8 mouse cellular contexts compared by ENCODE assay signal in genomic region chr2:166711681-166712132, GRCm38 (mm10). TPM values are rescaled to one million over a fixed set of nuclear protein-coding genes. Genes with fewer than 3 reads are reported as not detected.
DNase-seq lines count a peak whose midpoint lies in the region; ATAC-seq and TF ChIP-seq lines count a peak whose summit lies in the region.

No protein-coding gene starts in this region.

- H3K4me3 ChIP-seq in erythroblast, embryonic 14.5 days (replicated peaks): peak overlapping the region; percentile 96
- H3K4me3 ChIP-seq in forebrain, postnatal 0 days (ENCODE audit: low read depth, low read length): peak overlapping the region; percentile 71
- peak overlapping the region; percentile 97 for H3K4me3 ChIP-seq in liver, embryonic 15.5 days (replicated peaks)
- peak overlapping the region; percentile 77 for H3K4me3 ChIP-seq in stomach, embryonic 16.5 days (replicated peaks; ENCODE audit: low read length)

- 17% methylated on average over 7 of the region's 7 CpGs for WGBS in forebrain, postnatal 0 days
- WGBS in liver, embryonic 15.5 days (ENCODE audit: insufficient replicate concordance): 30% methylated on average over 7 of the region's 7 CpGs
- 38% methylated on average over 7 of the region's 7 CpGs for WGBS in stomach, embryonic 16.5 days

- H3K9ac ChIP-seq in forebrain, postnatal 0 days: no peak overlapping the region
- H3K9ac ChIP-seq in liver, embryonic 15.5 days: peak overlapping the region; percentile 95
- peak overlapping the region; percentile 54; the same call in 1 of the 2 replicates for H3K9ac ChIP-seq in stomach, embryonic 16.5 days (ENCODE audit: low read length)

- no peaks in the 10 kb centered on the region for H3K9me3 ChIP-seq in erythroblast, embryonic 14.5 days (ENCODE audit: control insufficient read depth, low read length)
- no peaks in the 10 kb centered on the region for H3K9me3 ChIP-seq in forebrain, postnatal 0 days (ENCODE audit: low read length)
- no peaks in the 10 kb centered on the region for H3K9me3 ChIP-seq in liver, embryonic 15.5 days (replicated peaks)
- H3K9me3 ChIP-seq in stomach, embryonic 16.5 days (replicated peaks; ENCODE audit: control insufficient read depth, low read length): no peaks in the 10 kb centered on the region

- peaks cover 17% of the 10 kb centered on the region for H3K27me3 ChIP-seq in erythroblast, embryonic 14.5 days (ENCODE audit: control insufficient read depth)
- H3K27me3 ChIP-seq in forebrain, postnatal 0 days (ENCODE audit: insufficient read depth, low read length): no peaks in the 10 kb centered on the region
- H3K27me3 ChIP-seq in liver, embryonic 15.5 days: peaks cover 13% of the 10 kb centered on the region
- H3K27me3 ChIP-seq in stomach, embryonic 16.5 days (ENCODE audit: control insufficient read depth, insufficient read depth, low read length): no peaks in the 10 kb centered on the region

- peaks cover 44% of the 10 kb centered on the region for H3K36me3 ChIP-seq in erythroblast, embryonic 14.5 days (ENCODE audit: control insufficient read depth)
- no peaks in the 10 kb centered on the region for H3K36me3 ChIP-seq in forebrain, postnatal 0 days (ENCODE audit: insufficient read depth)
- no peaks in the 10 kb centered on the region for H3K36me3 ChIP-seq in liver, embryonic 15.5 days (replicated peaks)
- H3K36me3 ChIP-seq in stomach, embryonic 16.5 days (ENCODE audit: control insufficient read depth, insufficient read depth, low read length): no peaks in the 10 kb centered on the region

- no peak for TF ChIP-seq CTCF in forebrain, postnatal 0 days (IDR thresholded peaks at IDR 0.05; ENCODE audit: low read depth)

- H3K4me2 ChIP-seq in forebrain, postnatal 0 days (ENCODE audit: low read depth): peak overlapping the region; percentile 86
- H3K4me2 ChIP-seq in liver, embryonic 15.5 days: peak overlapping the region; percentile 91
- H3K4me2 ChIP-seq in stomach, embryonic 16.5 days (ENCODE audit: low read depth, low read length): peak overlapping the region; percentile 96

- no peak for ATAC-seq in erythroblast, adult 5-6 weeks (replicated peaks; ENCODE audit: low FRiP score, poor library complexity, severe bottlenecking)
- no peak for ATAC-seq in forebrain, postnatal 0 days
- no peak for ATAC-seq in liver, embryonic 15.5 days (ENCODE audit: insufficient read depth)
- no peak for ATAC-seq in stomach, embryonic 16.5 days (ENCODE audit: insufficient read depth, low FRiP score)

- peaks cover 80% of the 10 kb centered on the region for H3K4me1 ChIP-seq in erythroblast, embryonic 14.5 days (ENCODE audit: control insufficient read depth)
- peaks cover 11% of the 10 kb centered on the region for H3K4me1 ChIP-seq in forebrain, postnatal 0 days (ENCODE audit: insufficient read depth)
- H3K4me1 ChIP-seq in liver, embryonic 15.5 days (replicated peaks): peaks cover 76% of the 10 kb centered on the region
- peaks cover 16% of the 10 kb centered on the region for H3K4me1 ChIP-seq in stomach, embryonic 16.5 days (ENCODE audit: control insufficient read depth, insufficient read depth, low read length)

- H3K27ac ChIP-seq in forebrain, postnatal 0 days (ENCODE audit: low read depth, low read length): no peak overlapping the region
- H3K27ac ChIP-seq in liver, embryonic 15.5 days (replicated peaks): peak overlapping the region; percentile 87
- peak overlapping the region; percentile 20; the same call in 1 of the 2 replicates for H3K27ac ChIP-seq in stomach, embryonic 16.5 days (ENCODE audit: low read length)

- DNase-seq in CD4-positive helper T cell, adult 2 months (ENCODE audit: low read depth, low spot score): peak; percentile 27
- no peak for DNase-seq in forebrain, postnatal 0 days
- no peak for DNase-seq in cerebellum, adult 8-10 months
- no peak for DNase-seq in kidney, adult 9 months

RNA-seq across cellular contexts. Expression of gene Prex1, which starts 1.9 kb away (rescaled TPM):
- polyA plus RNA-seq in erythroblast, embryonic 14.5 days (2012): 4.7 and 5.9 TPM in 2 replicates
- total RNA-seq in erythroblast, adult 5-6 weeks (2015; ENCODE audit: low replicate concordance): 15.9 and 26.5 TPM in 2 replicates
- 19.8 and 35.4 TPM in 2 replicates for total RNA-seq in erythroblast, adult 5-6 weeks (2017; ENCODE audit: low replicate concordance)
- total RNA-seq in forebrain, postnatal 0 days (2014; rRNA removed): 30.6 and 31.3 TPM in 2 replicates
- 14.5 and 17.5 TPM in 2 replicates for polyA plus RNA-seq in forebrain, postnatal 0 days (2015; fragmentation: Nextera tagmentation; extraction: Ambion mirVana)
- 13.7 TPM in 2 replicates for polyA plus RNA-seq in liver, embryonic 15.5 days (2015; fragmentation: Nextera tagmentation; extraction: Ambion mirVana)
- polyA plus RNA-seq in stomach, embryonic 16.5 days (2015; fragmentation: Nextera tagmentation; extraction: Ambion mirVana): 10.8 and 11.0 TPM in 2 replicates
